Comparison of ENCODE assay signal across 19 mouse cellular contexts in genomic region chr9:113158080-113158479, GRCm38 (mm10).
A peak's percentile ranks its signal among the peaks of the same experiment; 100 is the strongest.
DNase-seq lines count a peak whose midpoint lies in the region; ATAC-seq and TF ChIP-seq lines count a peak whose summit lies in the region.
"Had no signal": no experiment of that assay in that cellular context is flagged by ENCODE, and none has a peak within 500 bp of the region (broad histone marks: within the 10 kb centered on the region; RNA-seq: fewer than 3 reads in every experiment).

No protein-coding gene starts in this region.

- no peaks in the 10 kb centered on the region for H3K9me3 ChIP-seq in limb, embryonic 12.5 days
- H3K9me3 ChIP-seq: embryonic facial prominence, embryonic 10.5 days; intestine, embryonic 15.5 days; neural tube, embryonic 12.5 days had no signal

- no peak for DNase-seq in frontal cortex, postnatal 25 days (ENCODE audit: low spot score in 2 of 2)
- no peak for DNase-seq in left cerebral cortex, adult 2 months (ENCODE audit: extremely low spot score in 1 of 2, low spot score in 2 of 2)
- DNase-seq in left cerebral cortex, adult 8-10 months (ENCODE audit: low spot score in 2 of 2): no peak
- DNase-seq in kidney, adult 8-10 months: no peak
- no peak for DNase-seq in neural tube, embryonic 10.5 days (ENCODE audit: extremely low spot score, low spot score)
- DNase-seq: cerebellum, adult 2 months; gastrocnemius, postnatal 10 days; heart, adult 18-20 months; liver; liver, postnatal 0 days; lung, postnatal 10 days; thymus, postnatal 14 days had no signal

- 0 out of 2 replicates have a peak overlapping the region, but pooled peaks have one; percentile 27 for H3K4me2 ChIP-seq in limb, embryonic 12.5 days
- H3K4me2 ChIP-seq: intestine, embryonic 15.5 days; neural tube, embryonic 12.5 days had no signal

- H3K4me1 ChIP-seq in cortical plate, adult 2 months (ENCODE audit: control insufficient read depth, insufficient read depth, low read length): peaks cover 4% of the 10 kb centered on the region; the same call in 1 of the 2 replicates
- H3K4me1 ChIP-seq in limb, embryonic 12.5 days (replicated peaks): peaks cover 12% of the 10 kb centered on the region
- H3K4me1 ChIP-seq: intestine, embryonic 15.5 days; neural tube, embryonic 12.5 days had no signal

- ATAC-seq in frontal cortex, adult (ENCODE audit: low TSS enrichment): peak; percentile 74
- ATAC-seq in limb, embryonic 12.5 days (ENCODE audit: insufficient number of reproducible peaks, insufficient read depth, low FRiP score, low TSS enrichment, low read depth): 0 out of 2 replicates have a peak, but pooled peaks have one; percentile 20
- ATAC-seq: intestine, embryonic 15.5 days; liver, postnatal 0 days had no signal

- no peak overlapping the region for H3K9ac ChIP-seq in limb, embryonic 12.5 days (replicated peaks)
- H3K9ac ChIP-seq: intestine, embryonic 15.5 days; liver, postnatal 0 days; neural tube, embryonic 12.5 days had no signal

- no peaks in the 10 kb centered on the region for H3K36me3 ChIP-seq in limb, embryonic 12.5 days
- H3K36me3 ChIP-seq: embryonic facial prominence, embryonic 10.5 days; intestine, embryonic 15.5 days; neural tube, embryonic 12.5 days had no signal

- 51% methylated on average over 6 of the region's 6 CpGs for WGBS in limb, embryonic 12.5 days

- peak overlapping the region; percentile 89 for H3K27ac ChIP-seq in left cerebral cortex, adult 2 months
- H3K27ac ChIP-seq in cortical plate, adult 2 months (ENCODE audit: insufficient read depth, low read length): peak overlapping the region; percentile 36
- H3K27ac ChIP-seq in limb, embryonic 12.5 days: peak overlapping the region; percentile 45; the same call in 1 of the 2 replicates
- H3K27ac ChIP-seq: embryonic facial prominence, embryonic 10.5 days; intestine, embryonic 15.5 days; neural tube, embryonic 12.5 days had no signal

- no peaks in the 10 kb centered on the region for H3K27me3 ChIP-seq in limb, embryonic 12.5 days
- H3K27me3 ChIP-seq: CH12.LX; intestine, embryonic 15.5 days; neural tube, embryonic 12.5 days had no signal

- H3K4me3 ChIP-seq in left cerebral cortex, adult 2 months: no peak overlapping the region
- H3K4me3 ChIP-seq in cortical plate, adult 2 months (ENCODE audit: insufficient read depth, low read length): no peak overlapping the region
- H3K4me3 ChIP-seq in limb, embryonic 12.5 days (replicated peaks): no peak overlapping the region
- H3K4me3 ChIP-seq: embryonic facial prominence, embryonic 10.5 days; intestine, embryonic 15.5 days; neural tube, embryonic 12.5 days had no signal

- intact Hi-C loops in left cerebral cortex, adult 2 months (cut with DNase I): loop anchor here (5.0 to 10.0 kb wide), 2 partner anchors 66 to 433 kb away; no protein-coding TSS in a partner anchor

- TF ChIP-seq CTCF in left cerebral cortex, adult 2 months (IDR thresholded peaks at IDR 0.05): no peak
- TF ChIP-seq CTCF in cortical plate, adult 2 months (IDR thresholded peaks at IDR 0.05; ENCODE audit: extremely low read depth, insufficient read depth, low read length): no peak

- no peak for TF ChIP-seq POLR2A in cortical plate, adult 2 months (IDR thresholded peaks at IDR 0.05; ENCODE audit: extremely low read depth, insufficient read depth, low read length)

Comparison
In these comparisons a context has a peak if more than half of its experiments do, and no peak if none do; other contexts are left out.
1. H3K27ac ChIP-seq: peak in every context shown above with its lines; median percentile 89 in left cerebral cortex, adult 2 months; 45 in limb, embryonic 12.5 days; 36 in cortical plate, adult 2 months.